1 mouse cellular context compared by ENCODE assay signal in the genomic region with DNA sequence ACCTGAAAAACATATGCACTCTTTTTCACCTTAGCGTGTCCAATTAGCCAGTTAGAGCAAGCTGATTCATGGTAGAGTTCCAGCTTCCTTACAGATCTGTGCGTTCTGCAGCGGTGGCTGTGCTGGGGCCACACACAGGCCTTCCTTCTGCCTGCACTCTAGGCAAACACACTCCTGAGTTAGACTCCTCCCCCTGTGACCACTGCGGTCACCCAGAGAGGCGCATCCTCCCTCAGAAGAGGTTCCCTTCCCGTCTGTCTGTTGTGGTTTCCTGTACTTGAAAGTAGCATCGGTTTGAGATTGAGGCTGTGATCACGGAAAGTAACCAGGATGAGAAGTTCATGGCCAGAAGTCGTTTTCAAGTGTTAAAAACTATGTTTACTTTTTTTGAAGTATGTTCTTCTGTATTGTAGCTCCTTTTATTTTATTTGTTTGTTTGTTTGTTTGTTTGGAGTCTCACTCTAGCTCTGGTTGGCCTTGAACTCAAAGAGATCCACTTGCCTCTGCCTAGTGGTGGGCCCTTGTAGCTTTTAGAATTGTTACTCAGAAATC.
A peak's percentile ranks its signal among the peaks of the same experiment; 100 is the strongest.
TF ChIP-seq lines count a peak whose summit lies in the region.

No protein-coding gene starts in this region.

TF ChIP-seq in CH12.LX, 34 proteins besides CTCF, POLR2A, EP300 and RAD21 (continued from another document):
- peak; percentile 25; the same call in 1 of the 2 replicates for TF ChIP-seq JUN (IDR thresholded peaks at IDR 0.05; ENCODE audit: insufficient read depth, low read depth, low read length)
